Mouse (Mus musculus) cerebellum, postnatal 4 days (tissue): ENCODE data around the gene E130308A19Rik.
A peak's percentile ranks its signal among the peaks of the same experiment; 100 is the strongest.

ENCODE experiments used
- DNase-seq, 2 experiments: peaks; one replicate each; pipeline ENCODE4 v3.0.0; 2022; ENCODE audit warnings: low spot score in 2 of 2, mixed read lengths in 1 of 2

Gene E130308A19Rik

DNA sequence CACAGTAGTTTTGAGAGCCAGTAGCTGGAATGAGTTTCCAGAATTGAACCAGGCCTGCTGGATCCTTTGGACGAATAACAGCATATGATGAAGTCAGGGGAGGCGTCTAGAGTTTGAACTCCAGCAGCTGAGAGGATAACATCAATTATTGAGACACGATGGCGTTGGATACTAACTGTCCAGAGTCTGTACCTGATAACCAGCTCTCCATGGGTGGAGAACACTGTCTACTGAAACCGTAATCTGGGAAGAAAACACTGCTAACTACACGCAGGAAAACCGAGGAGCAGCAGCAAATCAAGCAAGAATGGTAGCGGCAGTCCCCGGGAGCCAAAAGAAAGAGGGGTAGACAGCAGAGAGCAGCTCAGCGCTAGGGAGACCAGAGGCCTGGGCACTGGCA lies 56.9 kb downstream of the E130308A19Rik start:
- DNase-seq: no peak

DNA sequence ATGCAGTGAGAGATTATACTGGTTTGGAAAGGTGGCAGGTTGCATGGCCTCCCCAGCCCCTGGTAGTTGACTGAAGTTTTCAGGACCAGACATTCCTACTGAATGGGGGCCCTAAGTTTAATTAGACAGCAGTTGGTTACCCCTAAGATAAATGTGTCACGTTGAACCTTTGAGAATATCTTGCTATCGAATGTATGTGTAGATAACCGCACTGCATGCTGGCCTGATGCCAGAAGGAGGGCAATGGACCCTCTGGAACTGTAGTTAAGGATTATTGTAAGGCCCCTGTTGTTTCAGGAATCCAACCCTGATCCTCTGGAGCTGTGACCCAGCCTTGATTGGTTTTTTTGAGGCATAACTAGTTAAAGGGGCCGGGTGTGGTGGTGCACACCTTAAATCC lies 58.3 kb downstream of the E130308A19Rik start:
- DNase-seq: no peak

DNA sequence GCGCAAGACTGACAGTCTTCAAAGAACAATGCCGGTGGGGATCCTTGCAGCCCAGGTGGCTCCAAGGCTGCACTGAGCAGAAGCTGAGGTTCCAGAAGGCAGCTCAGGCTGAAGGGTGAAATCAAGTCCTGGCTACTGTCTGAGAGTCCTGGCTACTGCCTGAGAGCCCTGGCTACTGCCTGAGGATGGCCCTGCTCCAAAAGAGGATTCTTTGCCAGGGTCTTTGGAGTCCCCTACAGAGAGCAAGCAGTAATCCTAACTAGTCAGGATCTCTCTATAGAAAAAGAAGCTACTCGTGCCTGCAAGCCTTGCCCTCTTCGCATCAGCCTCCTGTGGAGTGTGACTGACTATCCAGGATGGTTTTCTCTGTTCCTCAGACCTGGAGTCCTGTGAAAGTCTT lies 60.7 kb downstream of the E130308A19Rik start:
- DNase-seq: peak in 1 of 2 experiments; percentile 54

DNA sequence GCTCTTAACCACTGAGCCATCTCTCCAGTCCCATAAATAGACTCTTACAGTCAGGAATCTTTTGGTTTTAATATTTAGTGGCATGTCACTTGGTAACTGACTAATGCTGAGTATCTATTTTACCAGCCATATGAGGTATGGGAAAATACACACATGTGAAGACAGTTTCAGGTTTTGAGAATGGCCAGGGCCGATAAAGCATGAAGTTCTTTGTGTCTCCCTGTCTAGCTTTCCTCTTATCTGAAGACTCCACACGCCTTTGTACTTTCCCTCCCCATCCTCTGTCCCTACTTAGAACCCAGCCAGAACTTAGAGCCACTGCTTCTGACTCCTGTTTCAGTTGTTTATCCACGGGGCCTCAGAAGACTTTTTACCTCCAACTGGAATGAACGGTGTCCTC lies 63.0 kb downstream of the E130308A19Rik start:
- DNase-seq: no peak

DNA sequence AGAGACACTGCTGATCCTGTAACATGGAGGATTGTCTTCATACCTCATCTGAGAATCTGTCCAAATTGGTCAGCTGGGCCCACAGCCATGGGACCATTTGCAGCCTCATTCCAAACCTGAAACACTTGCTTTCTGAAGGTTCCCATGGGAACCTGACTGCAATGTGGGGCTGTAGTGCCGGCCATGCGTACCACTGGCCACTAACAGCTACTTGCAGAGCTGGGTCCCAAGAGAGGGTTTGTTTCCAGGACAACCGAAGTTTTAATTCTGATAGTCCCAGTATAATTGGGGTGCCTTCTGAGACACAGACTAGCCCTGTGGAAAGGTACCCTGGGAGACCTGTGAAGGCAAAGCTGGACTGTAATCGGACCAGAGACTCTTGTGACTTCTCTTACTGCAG lies 64.1 kb downstream of the E130308A19Rik start:
- no peak for DNase-seq

DNA sequence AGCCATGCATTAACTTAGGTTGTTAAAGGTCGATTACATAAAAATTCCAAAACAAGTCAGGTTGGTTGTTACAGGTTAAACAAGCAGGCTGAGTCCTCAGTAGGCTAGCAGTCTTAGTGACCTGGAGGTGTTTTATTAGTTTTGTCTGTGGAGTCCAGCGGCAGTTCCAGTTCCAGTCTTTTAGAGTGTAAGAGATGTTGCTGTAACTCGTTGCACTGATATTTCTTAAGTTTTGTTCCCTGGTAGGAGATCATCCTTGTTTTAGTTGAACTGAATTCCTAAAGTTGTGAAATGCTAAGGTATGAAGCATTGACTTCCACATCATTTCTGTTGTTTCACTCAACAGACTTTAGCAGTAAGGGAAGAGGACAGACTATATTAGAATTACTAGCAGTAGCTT lies 70.8 kb downstream of the E130308A19Rik start:
- no peak for DNase-seq

DNA sequence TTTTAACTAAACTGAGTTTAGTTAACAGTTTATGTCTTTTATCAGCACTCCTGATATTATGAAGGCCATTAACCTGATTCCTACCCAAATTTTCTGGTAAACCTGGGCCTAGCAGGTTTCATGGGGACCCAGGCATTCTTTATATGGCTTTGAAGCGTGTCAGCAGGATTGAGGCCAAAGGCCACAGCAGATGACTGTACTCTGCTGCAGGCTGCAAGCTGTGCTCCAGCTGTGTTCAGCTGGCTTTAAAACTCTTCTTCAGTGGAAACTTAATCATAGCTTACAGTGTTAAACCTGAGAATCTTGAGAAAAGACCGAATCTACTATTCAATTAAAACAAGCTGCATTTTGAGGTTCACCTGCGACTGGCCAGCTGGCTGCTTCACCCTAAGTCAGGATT lies 71.9 kb downstream of the E130308A19Rik start:
- DNase-seq: no peak

DNA sequence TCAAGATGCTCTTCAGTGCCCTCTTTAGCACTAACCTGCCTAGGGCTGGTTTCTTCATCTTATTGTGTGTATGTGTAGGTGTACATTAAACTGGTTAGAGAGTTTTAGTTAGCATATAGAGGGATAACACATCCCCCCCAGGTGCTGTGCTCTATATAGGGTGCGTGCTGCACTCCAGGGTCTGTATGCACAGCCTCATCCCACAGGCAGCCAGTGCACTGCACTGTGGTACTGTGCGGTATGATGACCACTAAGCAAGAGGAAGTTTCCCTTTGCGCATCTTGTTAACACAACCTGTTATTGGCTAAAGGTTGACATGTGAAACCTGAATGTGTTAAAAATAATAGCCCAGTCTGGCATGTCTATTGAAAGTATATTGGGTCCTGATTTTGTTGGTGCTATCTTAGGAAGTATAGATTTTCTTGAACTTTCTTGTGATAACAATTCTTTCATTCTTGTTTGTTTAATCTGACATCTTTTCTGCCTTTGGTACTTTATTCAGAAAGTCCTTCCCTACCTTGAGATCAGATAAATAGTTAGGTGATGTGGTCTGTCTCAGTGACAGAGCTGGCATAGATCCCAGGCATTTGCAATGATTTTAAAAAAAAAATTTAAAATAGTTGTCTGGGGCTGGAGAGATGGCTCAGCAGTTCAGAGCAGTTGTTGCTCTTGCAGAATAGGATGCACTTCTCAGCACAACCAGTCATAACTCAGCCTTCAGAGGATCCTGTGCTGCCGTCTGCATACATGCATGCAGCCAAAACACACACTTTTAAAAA lies 73.2 kb downstream of the E130308A19Rik start:
- no peak for DNase-seq

DNA sequence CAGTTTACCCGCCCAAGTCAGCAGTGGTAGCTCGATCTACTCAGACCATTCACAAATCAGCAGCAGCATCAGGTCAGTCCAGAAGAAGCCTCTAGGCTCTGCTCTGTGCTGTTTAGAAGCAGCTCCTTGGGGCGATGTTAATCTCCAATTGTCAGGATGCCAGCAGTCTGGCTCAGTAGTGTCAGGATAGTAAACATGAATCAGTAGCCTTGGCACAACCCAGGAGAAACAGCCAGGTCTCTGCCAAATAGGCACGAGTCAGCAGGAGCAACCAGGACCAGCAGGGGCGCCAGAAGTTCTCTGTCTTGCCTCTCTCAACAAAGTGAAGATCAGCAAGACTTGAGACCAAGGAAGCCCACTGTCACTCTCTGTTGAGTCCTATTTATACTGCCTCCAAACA lies 83.3 kb downstream of the E130308A19Rik start:
- peak in 1 of 2 experiments; percentile 18 for DNase-seq

DNA sequence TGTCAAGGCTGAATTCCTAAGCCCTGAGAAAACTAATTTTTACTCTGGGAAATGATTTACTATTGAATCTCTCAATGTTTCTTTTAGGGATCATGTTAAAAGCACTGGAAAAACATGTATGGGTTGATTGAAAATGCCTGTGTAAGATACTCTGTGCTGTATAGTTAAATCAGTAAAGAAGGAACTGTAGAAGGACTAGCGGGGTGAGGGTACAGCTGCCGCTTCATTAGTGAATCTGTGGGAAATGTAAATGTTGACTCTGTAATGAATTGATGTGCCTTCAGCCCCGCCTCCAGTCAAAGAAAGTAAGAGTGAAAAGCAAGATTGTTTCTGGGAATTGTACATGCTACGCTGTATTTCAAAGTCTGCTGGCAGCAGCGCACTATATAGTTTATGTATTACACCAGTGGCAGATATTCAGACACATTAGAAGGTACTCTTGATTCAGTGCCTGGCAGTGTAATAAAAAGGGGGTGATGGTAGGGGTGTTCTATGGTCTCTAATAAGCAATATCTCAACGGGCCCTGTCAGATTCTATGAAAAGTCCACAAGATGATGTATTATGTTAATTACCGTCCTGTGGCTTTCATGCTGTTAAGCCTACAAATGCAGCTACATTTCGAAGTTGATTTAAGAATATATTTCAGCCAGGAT lies 84.9 kb downstream of the E130308A19Rik start:
- DNase-seq: no peak

DNA sequence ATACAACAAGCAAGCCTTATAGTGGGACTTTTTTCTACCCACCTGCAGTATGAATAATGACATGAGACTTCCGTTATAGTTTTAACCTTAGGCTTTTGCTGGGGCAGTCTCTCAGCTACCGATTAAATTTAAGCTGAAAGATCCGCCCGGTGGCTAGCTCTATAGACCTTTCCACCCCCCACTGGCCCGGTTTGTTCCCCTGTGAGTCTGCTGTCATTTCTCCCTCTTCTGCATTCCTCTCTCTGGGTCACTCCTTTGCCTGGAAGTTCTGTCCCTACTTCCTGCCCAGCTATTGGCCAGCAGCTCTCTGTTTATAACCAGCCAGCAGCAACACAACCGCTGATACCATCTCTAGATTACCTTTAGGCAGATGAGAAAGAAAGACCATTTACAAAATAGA lies 86.4 kb downstream of the E130308A19Rik start:
- no peak for DNase-seq

DNA sequence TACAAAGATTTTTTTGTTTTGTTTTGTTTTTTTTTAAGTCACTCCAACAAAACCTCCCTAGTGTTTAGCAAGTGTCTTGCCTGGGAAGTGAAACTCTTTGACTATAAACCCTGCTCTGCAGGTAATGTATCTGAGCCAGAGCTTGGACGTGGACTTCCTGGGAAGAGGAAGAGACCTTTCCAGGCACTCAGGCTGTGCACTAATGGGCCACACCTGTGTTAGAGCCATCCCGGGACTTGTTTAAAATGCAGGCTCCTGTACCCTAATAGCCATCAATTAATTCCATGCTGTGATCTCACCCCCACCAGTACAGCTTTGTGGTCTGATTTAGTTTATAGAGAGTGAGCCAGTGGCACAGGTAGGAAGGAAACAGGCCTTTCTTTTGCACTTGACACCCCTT lies 86.9 kb downstream of the E130308A19Rik start:
- DNase-seq: no peak

DNA sequence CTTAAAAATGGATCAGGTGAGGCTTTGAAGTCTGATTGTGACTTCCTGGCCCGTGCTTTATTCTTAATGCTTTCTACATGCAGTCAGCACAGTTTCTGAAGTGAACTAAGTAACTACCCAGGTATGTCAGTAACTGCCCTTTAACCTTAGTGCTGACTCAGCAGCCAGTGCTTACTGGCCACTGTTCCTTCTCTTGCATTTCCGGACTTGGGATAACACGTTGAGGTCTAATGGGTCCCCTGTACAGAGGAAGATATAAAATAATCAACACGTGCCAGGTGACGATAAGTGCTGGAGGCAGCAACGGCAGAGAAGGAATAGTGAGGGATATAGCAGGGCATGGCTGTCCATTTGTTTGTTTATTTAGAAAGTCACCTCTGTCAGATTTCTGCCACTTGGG lies 88.5 kb downstream of the E130308A19Rik start:
- no peak for DNase-seq

DNA sequence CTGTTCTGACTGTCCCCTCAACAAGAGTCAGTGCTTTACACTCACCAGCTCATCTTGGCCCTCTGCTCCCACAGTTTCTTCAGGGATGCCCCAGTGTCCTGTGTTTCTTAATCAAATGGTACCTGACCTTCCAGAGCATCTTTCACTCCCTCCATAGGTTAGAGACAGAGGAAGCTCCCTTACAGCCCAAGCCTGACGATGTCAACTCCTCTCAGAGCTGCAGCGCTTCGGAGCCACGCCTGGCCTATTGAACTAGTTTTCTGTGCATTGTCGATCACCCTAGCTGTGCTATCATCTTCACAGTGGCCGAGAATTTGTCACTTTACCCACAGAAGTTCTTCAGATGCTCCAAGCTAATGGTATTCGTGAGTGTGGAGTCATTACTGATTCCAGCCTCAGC lies 88.9 kb downstream of the E130308A19Rik start:
- DNase-seq: no peak

DNA sequence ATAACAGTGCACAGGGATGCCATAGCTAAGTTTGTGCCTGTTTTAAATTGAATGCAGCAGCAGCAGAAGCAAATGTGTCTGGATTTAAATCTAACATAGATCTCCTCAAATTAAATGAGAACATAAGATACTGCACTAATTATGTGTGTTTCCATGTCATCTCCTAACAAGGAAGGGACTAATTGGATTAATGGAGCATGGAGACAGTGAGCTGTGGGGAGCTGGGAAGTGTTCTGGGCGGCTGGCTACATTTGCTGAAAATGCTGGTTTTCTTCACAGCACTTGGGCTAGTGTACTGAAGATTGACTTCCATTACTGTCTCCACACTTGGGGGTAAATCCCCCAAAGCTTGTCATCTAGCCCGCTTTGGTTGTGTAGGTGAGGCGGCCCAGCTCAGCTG lies 89.5 kb downstream of the E130308A19Rik start:
- DNase-seq: no peak

DNA sequence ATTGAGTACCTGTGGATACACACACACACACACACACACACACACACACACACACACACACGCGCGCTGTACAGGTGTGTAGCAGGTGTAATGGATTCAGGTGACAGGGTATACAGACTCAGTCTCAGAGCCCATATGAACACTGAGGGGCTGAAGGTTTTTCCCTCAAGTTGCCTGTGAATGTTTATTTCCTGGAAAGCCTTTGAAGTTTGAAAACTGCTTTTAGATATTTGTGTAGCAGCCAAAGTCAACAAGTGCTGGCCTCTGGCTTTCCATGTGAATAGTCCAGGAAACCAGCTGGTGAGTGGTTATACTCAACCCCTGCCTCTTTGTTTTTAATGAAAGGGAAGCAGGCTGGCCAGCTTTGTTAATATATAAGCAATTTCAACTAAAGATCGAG lies 91.3 kb downstream of the E130308A19Rik start:
- no peak for DNase-seq

DNA sequence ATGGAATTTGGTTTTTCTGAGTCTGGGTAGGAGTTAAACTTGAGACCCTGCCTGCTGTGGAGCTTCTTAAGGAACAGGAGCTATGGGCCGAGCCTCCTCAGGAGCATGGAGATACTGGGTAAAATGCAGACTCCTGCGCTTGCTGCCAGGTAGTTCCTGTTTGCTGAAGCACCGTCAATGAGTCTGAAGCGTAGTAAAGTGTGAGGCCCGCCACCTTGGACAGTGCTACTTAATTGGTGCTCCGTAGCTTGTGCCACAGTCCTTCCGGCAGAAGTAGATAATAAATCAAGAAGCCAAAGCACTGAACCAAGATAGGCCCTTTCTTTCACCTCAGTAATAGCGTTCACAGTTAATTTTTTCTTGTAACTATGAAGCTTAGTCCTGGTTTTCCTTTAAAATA lies 92.5 kb downstream of the E130308A19Rik start:
- DNase-seq: no peak

DNA sequence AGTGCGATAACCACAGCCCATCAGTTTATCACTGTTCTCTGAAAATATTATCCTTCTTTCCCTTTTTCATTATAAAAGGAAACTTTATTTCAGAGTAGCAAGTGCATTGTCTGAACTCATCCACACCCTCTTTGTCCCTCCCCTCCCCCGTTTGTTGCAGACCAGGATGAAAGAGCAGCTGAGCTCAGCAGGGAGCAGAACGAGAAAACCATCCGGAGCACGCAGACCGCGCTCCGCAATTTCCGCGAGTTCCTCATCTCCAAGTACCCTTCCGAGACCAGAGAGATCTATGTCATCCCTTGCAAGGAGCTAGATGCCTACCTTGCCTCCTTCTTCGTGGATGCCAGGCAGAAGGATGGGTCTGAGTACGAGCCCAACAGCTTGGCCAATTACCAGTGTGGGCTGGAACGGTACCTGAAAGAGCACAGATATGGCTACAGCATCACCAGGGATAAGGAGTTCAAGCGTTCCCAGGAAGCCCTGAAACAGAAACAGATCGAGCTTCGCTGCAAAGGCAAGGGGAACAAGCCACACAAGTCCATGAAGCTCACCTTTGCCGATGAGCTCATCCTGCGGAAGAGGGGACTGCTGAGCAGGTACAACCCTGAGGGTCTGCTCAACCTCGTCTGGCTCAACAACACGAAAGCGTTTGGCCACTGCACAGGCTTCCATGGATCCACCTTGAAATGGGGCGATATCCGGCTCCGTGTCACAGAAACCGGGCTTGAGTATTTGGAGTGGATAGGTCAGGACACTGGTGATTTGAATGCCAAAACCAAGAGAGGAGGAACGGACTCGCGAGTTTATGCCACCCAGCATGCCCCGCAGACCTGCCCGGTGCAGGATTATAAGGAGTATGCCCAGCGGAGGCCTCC lies 93.7 kb downstream of the E130308A19Rik start:
- DNase-seq: no peak

DNA sequence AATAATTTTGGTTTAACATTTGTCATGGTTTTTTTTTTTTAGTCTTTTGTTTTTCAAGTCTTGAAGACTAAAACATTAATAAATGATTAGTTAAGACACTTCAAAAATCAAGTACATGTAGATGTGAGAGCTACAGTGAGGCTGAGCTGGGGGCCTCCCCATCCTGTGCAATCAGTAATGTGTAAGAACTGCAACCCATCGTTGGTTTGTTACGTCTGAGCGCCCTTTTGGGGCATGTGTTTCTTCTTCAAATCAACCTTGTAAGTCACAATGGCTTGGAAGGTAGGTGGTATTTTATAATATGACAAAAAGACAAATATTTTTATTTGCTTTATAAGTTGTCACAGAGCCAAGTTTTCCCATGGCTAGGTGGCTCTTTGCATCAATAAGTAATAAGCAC lies 95.8 kb downstream of the E130308A19Rik start:
- DNase-seq: no peak

DNA sequence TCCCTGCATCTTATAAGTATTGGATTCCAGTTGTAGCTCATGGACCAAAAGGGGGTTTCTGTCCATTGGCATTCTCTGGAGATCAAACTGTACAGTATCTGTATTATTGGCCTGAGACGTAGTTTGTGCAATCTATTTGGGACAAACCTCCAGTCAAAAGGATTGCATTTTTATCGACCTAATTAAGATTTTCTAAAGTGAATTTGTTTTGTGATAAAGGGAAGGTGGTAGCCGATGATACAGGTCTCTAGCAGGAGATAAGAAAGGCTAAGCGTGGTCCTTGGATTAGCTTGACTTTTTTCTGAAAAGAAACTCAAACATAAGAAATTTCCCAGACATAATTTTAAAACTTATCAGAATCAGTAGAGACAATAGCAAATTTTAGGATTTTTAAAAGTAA lies 99.6 kb downstream of the E130308A19Rik start:
- no peak for DNase-seq

DNA sequence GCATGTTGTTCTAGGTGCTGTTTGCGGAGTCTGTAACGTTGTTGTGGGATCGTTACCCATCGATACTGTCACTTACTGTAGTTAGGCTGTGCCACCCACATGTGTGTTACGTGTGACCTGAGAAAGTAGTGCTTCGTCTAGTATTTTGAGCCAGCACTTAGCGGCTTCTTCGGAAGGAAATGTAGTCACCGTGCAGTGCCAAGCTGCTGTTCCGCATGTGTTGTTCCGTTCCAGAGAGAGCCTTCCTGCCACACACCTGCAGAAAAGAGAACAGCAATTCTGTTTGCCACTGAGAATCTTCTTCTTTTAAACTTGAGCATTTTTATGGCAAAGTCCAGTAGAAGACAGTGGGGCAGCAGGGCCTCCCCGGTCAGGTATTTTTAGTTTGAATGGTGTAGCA lies 100.5 kb downstream of the E130308A19Rik start:
- DNase-seq: no peak

DNA sequence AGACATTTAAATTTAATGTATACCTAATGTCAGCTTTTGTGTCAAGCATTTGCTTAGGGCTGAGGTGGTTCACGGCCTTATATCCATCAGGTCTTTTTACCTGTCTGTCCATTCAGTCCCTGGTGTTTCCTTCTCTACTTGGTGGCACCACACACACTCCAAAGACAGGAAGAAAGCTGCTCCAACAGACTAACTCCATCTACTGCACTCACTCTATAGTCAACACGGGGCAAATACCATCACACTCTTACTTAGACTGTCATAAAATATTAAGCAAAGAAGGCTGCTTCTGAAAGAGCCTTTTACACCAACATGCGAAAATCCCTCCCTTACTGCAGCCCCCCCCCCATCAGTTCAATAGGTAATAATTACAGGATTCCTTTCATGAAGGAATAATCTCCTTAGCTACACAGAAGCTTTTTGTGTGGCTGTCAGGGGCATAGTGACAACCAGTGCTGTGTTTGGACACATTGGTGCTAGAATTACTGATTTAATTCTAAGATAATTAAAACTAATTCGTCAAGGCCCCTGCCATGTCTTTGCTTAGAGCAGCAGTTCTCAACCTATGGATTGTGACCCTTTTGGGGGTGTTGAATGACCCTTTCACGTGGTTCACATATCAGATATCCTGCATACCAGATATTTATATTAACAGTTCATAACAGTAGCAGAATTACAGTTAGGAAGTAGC lies 101.3 kb downstream of the E130308A19Rik start:
- no peak for DNase-seq
